Mouse (Mus musculus): ENCODE data around the gene Gm4985. TPM values are rescaled to one million over a fixed set of nuclear protein-coding genes. Genes with fewer than 3 reads are reported as not detected.
"Not testable (repeated sequence)": the region's sequence is repeated elsewhere in the genome, so short reads cannot be mapped to it uniquely, and the experiment has no call there.

The Gm4985 gene
- polyA plus RNA-seq (2012; rRNA removed): not detected in 2 replicates

GRCm38 (mm10) chrX:23958834-23959233 lies at the start of gene Gm4985:
TSS of gene Gm4985 (minus strand) at chrX:23958934.
- H3K4me3 ChIP-seq (ENCODE audit: insufficient read depth, low read length); H3K4me1 ChIP-seq (ENCODE audit: control insufficient read depth, insufficient read depth, low read length); H3K27ac ChIP-seq (ENCODE audit: insufficient read depth, low read length): not testable (repeated sequence)

- no peaks in the 10 kb centered on the region for H3K4me1 ChIP-seq (ENCODE audit: control insufficient read depth, insufficient read depth, low read length)
- TF ChIP-seq CTCF (IDR thresholded peaks at IDR 0.05; ENCODE audit: extremely low read depth, insufficient read depth, low read length) (no peak), POLR2A (IDR thresholded peaks at IDR 0.05; ENCODE audit: extremely low read depth, insufficient read depth, low read length) (no peak)
- no peak overlapping the region for H3K27ac ChIP-seq (ENCODE audit: insufficient read depth, low read length)
- no peak overlapping the region for H3K4me3 ChIP-seq (ENCODE audit: insufficient read depth, low read length)
Observed at GRCm38 (mm10) chrX:23954161-23954560, 4.6 kb downstream of the Gm4985 start.

Other genes starting within 250 kb of the Gm4985 start
- not detected in 2 replicates for gene Gm4907, start 76.4 kb downstream of the Gm4985 start, polyA plus RNA-seq (2012; rRNA removed)